Mouse (Mus musculus) kidney, embryonic 15.5 days (tissue): ENCODE measurements around the gene Nf1. TPM values are rescaled to one million over a fixed set of nuclear protein-coding genes. Genes with fewer than 3 reads are reported as not detected.

Experiments
- ATAC-seq: fragments of 200-750 bp; cut with Nextera tagmentation; replicated peaks from 2 replicates; pipeline ENCODE4 v1.8.0; 2017; ENCODE audit warnings: moderate TSS enrichment; ENCODE audit not compliant: low FRiP score
- H3K27ac ChIP-seq: fragments of 300-500 bp; sonication (generic); 2 replicates; pipeline ENCODE4 v1.5.1; 2015; ENCODE audit warnings: mild to moderate bottlenecking, inconsistent platforms
- H3K27me3 ChIP-seq: fragments of 300-500 bp; sonication (generic); 2 replicates; pipeline ENCODE4 v1.6.1; 2015; ENCODE audit warnings: inconsistent platforms
- H3K36me3 ChIP-seq: fragments of 300-500 bp; sonication (generic); 2 replicates; pipeline ENCODE4 v1.6.1; 2015; ENCODE audit warnings: inconsistent platforms
- H3K4me1 ChIP-seq: fragments of 300-500 bp; sonication (generic); 2 replicates; pipeline ENCODE4 v1.6.1; 2015; ENCODE audit warnings: inconsistent platforms
- H3K4me2 ChIP-seq: fragments of 300-500 bp; sonication (generic); 2 replicates; pipeline ENCODE4 v1.6.1; 2015; ENCODE audit warnings: moderate library complexity, mild to moderate bottlenecking, inconsistent platforms
- H3K4me3 ChIP-seq: fragments of 300-500 bp; sonication (generic); replicated peaks from 2 replicates; pipeline ENCODE4 v1.5.1; 2015; ENCODE audit warnings: mild to moderate bottlenecking, inconsistent platforms
- H3K9ac ChIP-seq: fragments of 300-500 bp; sonication (generic); 2 replicates; pipeline ENCODE4 v1.6.1; 2015; ENCODE audit warnings: mild to moderate bottlenecking, inconsistent platforms
- H3K9me3 ChIP-seq: fragments of 300-500 bp; sonication (generic); replicated peaks from 2 replicates; pipeline ENCODE4 v1.6.1; 2016; ENCODE audit warnings: inconsistent platforms
- WGBS: fragments of 180-500 bp; shearing (Covaris S2); methylation state at CpG from one replicate; pipeline ENCODE4 v1.1.7; 2015; ENCODE audit warnings: mixed read lengths; 5-methylcytosine and 5-hydroxymethylcytosine counted together
- polyA plus RNA-seq: library from polyadenylated mRNA; unstranded; fragments of >200 nt; fragmentation: Nextera tagmentation; extraction: Ambion mirVana; gene quantifications from 2 replicates; pipeline ENCODE4 v1.2.1, GENCODE M21; 2015

Nf1 gene
- polyA plus RNA-seq, 1 experiment from 2014 or later = 9.0 TPM

DNA sequence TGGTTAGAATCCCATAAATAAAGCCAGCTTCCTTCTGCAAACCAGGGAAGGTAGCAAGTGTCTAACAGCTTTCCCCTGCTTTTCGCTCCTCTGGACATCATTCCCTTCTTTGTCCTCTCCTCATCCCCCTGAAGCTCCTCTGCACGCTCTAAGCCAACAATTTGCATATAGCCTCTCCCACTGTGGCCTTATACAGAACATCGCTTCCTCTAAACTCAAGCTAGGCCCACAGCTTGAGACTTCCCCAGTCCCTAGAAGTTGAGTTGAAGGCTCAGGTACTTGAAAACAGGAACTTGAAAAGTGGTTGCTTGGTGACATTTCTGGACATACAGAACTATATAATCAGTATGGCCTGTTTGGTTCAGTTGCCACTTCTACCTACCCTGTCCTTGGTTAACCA is 234.3 kb downstream of the Nf1 start:
- no peak overlapping the region for H3K4me3 ChIP-seq
- H3K36me3 ChIP-seq = peaks cover 77% of the 10 kb centered on the region
- H3K4me1 ChIP-seq = no peaks in the 10 kb centered on the region
- H3K9me3 ChIP-seq = no peaks in the 10 kb centered on the region
- no peak overlapping the region for H3K27ac ChIP-seq
- WGBS = 88% methylated on average over 3 of the region's 3 CpGs
- no peak overlapping the region for H3K4me2 ChIP-seq
- no peaks in the 10 kb centered on the region for H3K27me3 ChIP-seq
- H3K9ac ChIP-seq = no peak overlapping the region
- no peak for ATAC-seq

DNA sequence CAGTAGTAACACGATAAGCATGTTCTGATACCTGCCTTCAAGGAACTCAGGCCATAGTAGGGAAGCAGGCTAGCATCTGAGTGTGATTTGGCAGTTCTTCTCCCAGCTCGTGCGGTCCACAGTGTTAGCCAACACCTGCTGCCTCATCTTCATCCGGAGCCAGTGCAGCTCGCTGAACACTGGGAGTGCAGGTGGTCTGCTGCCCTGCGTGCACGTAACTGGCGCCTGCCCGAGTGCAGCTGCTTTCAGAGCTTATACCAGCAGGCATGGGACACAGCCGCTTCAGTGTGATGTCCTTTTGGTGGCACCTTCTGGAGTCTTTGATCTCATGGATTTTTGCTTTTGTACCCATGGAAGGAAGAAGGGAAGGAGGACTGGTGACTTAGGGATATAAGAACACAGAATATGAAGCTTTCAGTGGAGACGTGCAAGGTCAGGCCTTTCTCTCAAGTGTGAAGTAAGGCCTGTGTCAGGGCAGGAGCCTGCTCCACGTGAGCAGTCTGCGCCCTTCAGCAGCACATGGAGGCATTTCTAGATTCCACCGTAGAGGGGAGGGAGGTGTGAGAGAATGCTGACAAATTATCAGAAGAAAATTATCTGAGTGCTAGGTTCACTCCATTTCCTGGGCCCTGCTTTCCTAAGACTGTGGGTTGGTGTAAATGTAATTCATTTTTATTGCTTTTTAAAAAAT is 236.0 kb downstream of the Nf1 start:
- H3K4me1 ChIP-seq = peaks cover 5% of the 10 kb centered on the region
- no peak overlapping the region for H3K9ac ChIP-seq
- no peaks in the 10 kb centered on the region for H3K27me3 ChIP-seq
- H3K4me2 ChIP-seq = no peak overlapping the region
- ATAC-seq = no peak
- WGBS = 93% methylated on average over 14 of the region's 14 CpGs
- H3K27ac ChIP-seq = no peak overlapping the region
- H3K4me3 ChIP-seq = no peak overlapping the region
- peaks cover 66% of the 10 kb centered on the region for H3K36me3 ChIP-seq
- H3K9me3 ChIP-seq = no peaks in the 10 kb centered on the region

DNA sequence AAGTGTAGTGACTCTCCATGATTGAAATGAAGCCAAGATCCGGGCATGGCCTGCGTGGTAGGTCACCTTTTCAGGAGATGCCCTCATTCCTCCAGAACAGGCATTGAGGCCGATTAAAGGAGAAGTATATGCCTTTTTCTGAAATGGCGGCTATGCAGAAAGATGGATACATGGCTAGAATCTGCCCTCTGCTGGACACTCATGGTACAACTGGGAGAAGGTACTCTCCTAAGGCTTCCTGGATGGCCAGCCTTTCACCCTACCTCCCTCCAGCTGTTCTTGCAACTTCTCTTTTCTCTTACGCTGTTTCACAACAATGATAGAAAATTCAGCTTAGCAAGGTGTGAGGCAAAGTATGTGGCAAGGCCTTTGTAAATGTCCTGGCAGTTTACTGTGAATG is 238.2 kb downstream of the Nf1 start:
- no peak overlapping the region for H3K4me2 ChIP-seq
- ATAC-seq = no peak
- peaks cover 8% of the 10 kb centered on the region for H3K4me1 ChIP-seq
- H3K4me3 ChIP-seq = no peak overlapping the region
- peaks cover 55% of the 10 kb centered on the region for H3K36me3 ChIP-seq
- no peak overlapping the region for H3K27ac ChIP-seq
- no peaks in the 10 kb centered on the region for H3K27me3 ChIP-seq
- 56% methylated on average over 5 of the region's 5 CpGs for WGBS
- H3K9ac ChIP-seq = no peak overlapping the region
- H3K9me3 ChIP-seq = no peaks in the 10 kb centered on the region

DNA sequence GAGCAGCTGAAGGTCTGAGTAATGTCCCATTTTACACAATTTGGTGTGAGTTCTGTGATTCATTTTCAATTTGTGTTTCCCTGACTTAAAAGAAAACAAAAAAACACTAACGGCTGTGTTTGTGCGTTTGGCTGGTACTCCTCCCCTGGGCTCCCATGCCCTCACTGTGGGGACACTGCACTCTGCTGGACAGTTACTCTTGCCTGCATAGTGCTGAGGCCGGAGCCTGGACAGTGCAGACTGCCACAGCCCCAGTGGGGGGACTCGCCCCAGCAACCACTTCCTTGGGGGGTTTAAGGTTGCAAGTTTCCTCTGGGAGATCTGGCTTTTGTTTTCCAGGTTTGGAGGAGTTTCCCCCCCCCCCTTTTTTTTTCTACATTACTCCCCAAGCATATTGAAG is 241.2 kb downstream of the Nf1 start:
- WGBS = 43% methylated on average over 4 of the region's 4 CpGs
- Histone ChIP-seq H3K4me2 (no peak overlapping the region), H3K4me3 (no peak overlapping the region), H3K9me3 (no peaks in the 10 kb centered on the region), H3K4me1 (peaks cover 8% of the 10 kb centered on the region), H3K27ac (0 out of 2 replicates have a peak overlapping the region, but pooled peaks have one; percentile 5), H3K36me3 (peaks cover 28% of the 10 kb centered on the region), H3K27me3 (no peaks in the 10 kb centered on the region), H3K9ac (no peak overlapping the region)
- no peak for ATAC-seq

DNA sequence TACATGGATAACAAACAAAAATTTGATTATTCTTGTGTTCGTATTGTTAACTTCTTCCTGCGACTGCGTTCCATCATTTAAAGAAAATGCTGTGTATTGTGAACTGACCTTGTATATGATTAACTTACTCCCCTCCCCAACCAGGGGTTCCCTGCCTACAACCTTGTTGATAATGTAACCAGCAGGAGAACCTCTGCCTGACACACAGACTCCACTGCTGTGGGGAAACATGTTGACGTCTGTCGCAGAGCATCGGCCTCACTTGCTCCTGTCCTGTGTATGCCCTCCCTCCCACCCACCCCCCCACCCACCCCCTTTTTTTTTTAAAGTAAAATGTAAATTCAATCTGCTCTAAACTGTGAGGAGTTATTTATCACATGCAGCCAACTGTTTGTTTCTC is 241.8 kb downstream of the Nf1 start:
- WGBS = 73% methylated on average over 6 of the region's 6 CpGs
- H3K27ac ChIP-seq = no peak overlapping the region
- ATAC-seq = no peak
- no peak overlapping the region for H3K4me3 ChIP-seq
- H3K9ac ChIP-seq = no peak overlapping the region
- H3K27me3 ChIP-seq = no peaks in the 10 kb centered on the region
- peaks cover 25% of the 10 kb centered on the region for H3K36me3 ChIP-seq
- H3K4me1 ChIP-seq = peaks cover 8% of the 10 kb centered on the region
- no peak overlapping the region for H3K4me2 ChIP-seq
- no peaks in the 10 kb centered on the region for H3K9me3 ChIP-seq

DNA sequence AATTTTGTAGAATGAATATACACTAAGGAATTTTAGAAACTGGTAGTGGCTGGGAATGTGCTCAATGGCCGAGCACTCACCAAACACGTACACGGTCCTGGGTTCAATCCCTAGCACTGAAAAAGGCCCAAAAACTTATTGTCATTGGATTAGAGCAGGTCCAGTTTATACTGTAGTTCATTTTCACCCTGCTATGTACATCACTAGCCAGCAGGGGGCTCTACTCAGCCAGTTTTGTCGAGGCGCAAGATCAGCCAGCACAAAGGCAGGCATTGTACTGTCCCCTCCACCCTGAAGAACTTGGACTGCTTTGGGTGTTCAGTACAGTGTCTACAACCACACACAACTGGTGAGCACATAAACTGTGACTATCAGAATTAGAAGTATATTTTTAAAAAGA is 244.7 kb downstream of the Nf1 start:
- H3K4me2 ChIP-seq = no peak overlapping the region
- H3K4me1 ChIP-seq = peaks cover 8% of the 10 kb centered on the region
- no peak overlapping the region for H3K9ac ChIP-seq
- no peak overlapping the region for H3K27ac ChIP-seq
- no peaks in the 10 kb centered on the region for H3K9me3 ChIP-seq
- ATAC-seq = no peak
- peaks cover 13% of the 10 kb centered on the region for H3K36me3 ChIP-seq
- peaks cover 11% of the 10 kb centered on the region for H3K27me3 ChIP-seq
- WGBS = 11% methylated on average over 5 of the region's 5 CpGs
- no peak overlapping the region for H3K4me3 ChIP-seq

DNA sequence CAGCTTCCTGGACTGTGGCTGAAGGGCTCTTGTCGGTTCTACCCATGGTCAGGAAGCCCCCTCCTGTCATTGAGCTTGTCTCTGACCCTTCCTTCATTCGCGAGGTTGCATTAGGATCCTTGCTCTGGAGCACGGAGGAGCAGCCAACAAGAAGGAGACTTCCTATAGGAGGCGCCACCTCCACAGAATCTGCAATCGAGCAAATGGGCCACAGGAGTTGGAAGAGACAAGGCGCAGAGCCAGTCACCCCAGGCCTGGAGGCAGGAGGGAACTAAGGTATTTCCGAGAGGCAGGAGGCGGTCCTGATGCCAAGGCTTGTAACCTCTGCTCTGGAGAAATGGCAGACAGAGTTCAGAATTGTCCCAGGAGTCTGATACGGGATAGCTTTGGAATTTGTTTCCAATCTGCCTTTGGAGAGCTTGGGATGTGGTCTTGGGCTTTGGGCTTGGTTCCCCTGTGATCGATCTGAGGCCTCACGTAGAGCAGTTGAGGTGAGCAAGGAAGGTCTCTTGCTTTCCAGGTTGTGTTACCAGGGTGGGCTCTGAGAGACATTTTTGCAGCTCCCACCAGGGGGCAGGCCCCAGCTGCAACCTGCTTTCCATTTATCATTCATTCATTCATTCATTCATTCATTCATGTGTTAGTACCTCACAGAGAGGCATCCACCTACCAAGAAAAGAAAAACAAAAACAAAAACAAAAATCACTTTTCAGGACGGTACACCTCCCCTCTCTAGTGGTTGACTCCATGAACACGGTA is 250.0 kb downstream of the Nf1 start:
- ATAC-seq = no peak
- H3K4me1 ChIP-seq = peaks cover 15% of the 10 kb centered on the region
- no peaks in the 10 kb centered on the region for H3K36me3 ChIP-seq
- H3K27me3 ChIP-seq = peaks cover 56% of the 10 kb centered on the region
- WGBS = 59% methylated on average over 14 of the region's 14 CpGs
- no peak overlapping the region for H3K4me2 ChIP-seq
- no peak overlapping the region for H3K4me3 ChIP-seq
- H3K9ac ChIP-seq = no peak overlapping the region
- no peak overlapping the region for H3K27ac ChIP-seq
- no peaks in the 10 kb centered on the region for H3K9me3 ChIP-seq

DNA sequence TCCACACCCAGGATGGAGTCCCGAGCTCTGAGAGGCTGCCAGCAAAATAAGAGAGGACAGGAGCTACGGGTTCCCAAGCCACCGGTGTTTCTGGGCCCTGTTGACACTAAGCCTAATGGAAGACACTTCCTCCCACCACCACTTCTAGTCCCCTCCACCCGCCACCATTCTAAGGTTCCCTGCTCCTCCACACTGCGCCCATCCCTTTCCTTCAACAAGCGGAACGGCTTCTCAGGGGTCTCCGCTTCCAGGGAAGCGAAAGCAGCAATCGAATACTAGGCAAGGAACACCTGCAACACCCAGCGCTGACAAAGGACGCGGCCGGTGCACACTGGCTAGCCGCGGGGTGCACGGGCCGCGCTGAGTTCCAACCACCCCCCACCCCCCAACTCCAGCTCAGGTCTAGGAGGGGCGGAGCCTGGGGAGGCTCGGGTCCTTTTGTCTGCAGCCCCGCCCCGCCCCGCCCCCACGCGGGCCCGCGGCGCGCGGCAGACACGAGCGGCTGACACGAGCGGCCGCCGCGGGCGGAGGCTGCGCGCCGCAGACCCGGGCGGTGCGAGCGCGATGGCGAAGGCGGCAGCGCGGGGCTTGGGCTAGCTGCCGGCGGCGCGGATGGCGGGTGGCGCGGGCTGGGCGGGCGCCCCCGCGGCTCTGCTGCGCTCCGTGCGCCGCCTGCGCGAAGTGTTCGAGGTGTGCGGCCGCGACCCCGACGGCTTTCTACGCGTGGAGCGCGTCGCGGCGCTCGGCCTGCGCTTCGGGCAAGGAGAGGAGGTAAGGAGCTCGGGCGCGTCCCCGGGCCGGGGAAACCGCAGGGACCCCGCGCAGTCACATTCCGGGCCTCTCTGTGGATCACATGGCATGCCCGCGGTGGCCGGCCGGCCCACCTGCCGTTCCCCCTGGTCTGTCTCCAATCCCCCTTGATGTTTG is 251.4 kb downstream of the Nf1 start, which contains the start of gene Rab11fip4:
Rab11fip4 (plus strand) TSS at position 549 of the 927 bp plus-strand sequence.
- peaks cover 15% of the 10 kb centered on the region for H3K4me1 ChIP-seq
- peak within 1 kb of the TSS; percentile 51 for H3K9ac ChIP-seq
- peaks cover 56% of the 10 kb centered on the region for H3K27me3 ChIP-seq
- WGBS = 2% methylated on average over 70 of the region's 98 CpGs
- peak within 1 kb of the TSS; percentile 97 for H3K4me2 ChIP-seq
- no peak within 1 kb of the TSS for H3K27ac ChIP-seq
- H3K9me3 ChIP-seq = no peaks in the 10 kb centered on the region
- H3K36me3 ChIP-seq = no peaks in the 10 kb centered on the region
- peak; percentile 69 for ATAC-seq
- peak within 1 kb of the TSS; percentile 62 for H3K4me3 ChIP-seq

DNA sequence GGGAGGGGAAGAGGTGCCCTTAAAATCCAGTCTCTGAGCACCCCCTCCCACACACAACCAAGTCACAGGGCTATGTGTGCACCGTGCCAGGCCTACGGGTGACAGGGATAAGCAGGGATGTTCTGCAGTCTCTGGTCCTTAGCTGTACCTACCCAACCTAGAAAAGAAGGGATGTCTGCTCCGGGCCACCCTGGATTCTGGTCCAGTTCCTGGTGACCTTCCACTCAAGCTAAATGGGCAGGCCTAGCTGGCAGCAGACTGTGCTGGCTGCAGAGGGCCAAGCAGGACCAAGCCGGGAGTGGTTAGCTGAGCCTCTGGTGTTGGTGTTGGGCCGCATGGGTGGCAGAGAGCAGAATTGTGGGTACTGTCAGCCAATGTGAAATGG is 252.1 kb downstream of the Nf1 start:
- H3K27ac ChIP-seq = no peak overlapping the region
- H3K4me3 ChIP-seq = peak overlapping the region; percentile 62
- peaks cover 56% of the 10 kb centered on the region for H3K27me3 ChIP-seq
- peak overlapping the region; percentile 51; the same call in 1 of the 2 replicates for H3K9ac ChIP-seq
- H3K9me3 ChIP-seq = no peaks in the 10 kb centered on the region
- H3K36me3 ChIP-seq = no peaks in the 10 kb centered on the region
- peak overlapping the region; percentile 97 for H3K4me2 ChIP-seq
- peak; percentile 26; the same call in 1 of the 2 replicates for ATAC-seq
- 34% methylated on average over 5 of the region's 5 CpGs for WGBS
- H3K4me1 ChIP-seq = peaks cover 15% of the 10 kb centered on the region

DNA sequence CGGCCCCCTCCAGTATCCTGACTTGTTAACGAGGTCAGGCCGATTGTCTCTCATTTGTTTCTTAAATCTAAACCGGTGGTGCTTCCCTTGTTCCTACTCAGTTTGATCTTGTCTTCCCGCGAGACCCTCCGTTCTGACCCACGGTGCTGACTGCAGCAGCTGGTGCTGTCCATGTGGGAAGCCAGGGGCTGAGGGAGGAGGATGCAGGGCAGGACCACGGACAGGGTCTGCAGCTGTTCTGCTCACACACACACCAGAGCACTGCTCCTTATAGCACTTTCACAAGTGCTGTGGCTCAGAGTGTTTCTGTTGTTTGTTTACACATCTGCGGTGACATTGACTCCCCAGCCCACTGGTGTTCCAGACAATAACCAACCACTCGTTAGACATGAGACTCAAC is 254.0 kb downstream of the Nf1 start:
- WGBS = 34% methylated on average over 11 of the region's 11 CpGs
- no peaks in the 10 kb centered on the region for H3K9me3 ChIP-seq
- no peak overlapping the region for H3K4me2 ChIP-seq
- no peak overlapping the region for H3K9ac ChIP-seq
- peaks cover 52% of the 10 kb centered on the region for H3K27me3 ChIP-seq
- H3K4me1 ChIP-seq = peaks cover 15% of the 10 kb centered on the region
- H3K27ac ChIP-seq = no peak overlapping the region
- H3K36me3 ChIP-seq = no peaks in the 10 kb centered on the region
- no peak for ATAC-seq
- H3K4me3 ChIP-seq = no peak overlapping the region

DNA sequence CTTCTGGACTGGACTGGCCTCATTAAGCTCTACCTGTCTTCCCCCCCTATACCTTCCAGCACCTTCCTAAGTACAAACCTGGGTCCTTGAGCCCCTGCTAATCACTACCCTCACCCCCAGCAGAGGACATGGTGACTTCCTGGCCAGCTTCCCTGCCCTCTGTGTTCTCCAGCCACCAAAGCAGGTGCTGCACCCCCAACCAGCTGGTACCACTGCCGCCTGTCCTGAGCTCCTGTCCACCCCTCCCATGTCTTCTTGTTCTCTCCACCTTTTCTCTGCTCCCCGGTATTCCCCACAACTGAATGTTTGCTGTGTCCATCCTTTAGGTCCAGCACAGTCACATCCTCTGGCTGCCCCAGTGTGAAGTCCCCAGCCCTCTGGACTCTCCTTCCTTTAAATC is 271.0 kb downstream of the Nf1 start:
- Histone ChIP-seq H3K9ac (no peak overlapping the region), H3K4me2 (no peak overlapping the region), H3K36me3 (no peaks in the 10 kb centered on the region), H3K4me3 (no peak overlapping the region), H3K27ac (no peak overlapping the region), H3K9me3 (no peaks in the 10 kb centered on the region), H3K27me3 (no peaks in the 10 kb centered on the region), H3K4me1 (peaks cover 11% of the 10 kb centered on the region)
- 60% methylated on average over 2 of the region's 2 CpGs for WGBS
- ATAC-seq = no peak
